Mouse (Mus musculus): ENCODE data around the gene Cdh13. TPM values are rescaled to one million over a fixed set of nuclear protein-coding genes. Genes with fewer than 3 reads are reported as not detected.
A peak's percentile ranks its signal among the peaks of the same experiment; 100 is the strongest.

Gene Cdh13
- polyA plus RNA-seq, 1 experiment from 2014 or later, result 24.3 TPM

DNA sequence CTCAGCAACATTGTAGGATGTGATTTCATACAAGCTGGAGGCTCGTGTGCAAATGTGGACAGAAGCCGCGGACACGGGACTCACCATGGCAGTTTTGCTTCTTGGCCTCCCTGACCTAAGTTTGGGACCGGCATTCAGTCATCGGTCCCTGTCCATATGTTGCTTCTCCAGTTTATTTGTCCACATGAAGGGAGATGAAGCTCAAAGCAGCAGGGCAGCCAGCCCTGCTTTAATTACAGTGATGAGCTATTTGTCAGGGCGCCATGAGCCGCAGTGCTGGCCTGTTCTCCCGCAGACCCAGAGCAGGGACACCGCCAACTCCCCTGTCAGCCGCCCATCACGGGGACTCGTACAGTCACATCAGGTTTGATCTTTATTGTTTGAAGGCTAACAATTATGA lies 502.1 kb downstream of the Cdh13 start:
- H3K36me3 ChIP-seq (ENCODE audit: control insufficient read depth, insufficient read depth, low read length), result no peaks in the 10 kb centered on the region
- H3K4me3 ChIP-seq (ENCODE audit: low read depth, low read length), result no peak overlapping the region
- ATAC-seq (ENCODE audit: low read depth) (no peak), DNase-seq (ENCODE audit: low spot score) (no peak)
- H3K4me2 ChIP-seq (ENCODE audit: low read depth, low read length), result no peak overlapping the region
- 89% methylated on average over 13 of the region's 13 CpGs for WGBS
- H3K9me3 ChIP-seq (ENCODE audit: control insufficient read depth, low read length), result no peaks in the 10 kb centered on the region
- H3K9ac ChIP-seq (ENCODE audit: low read depth, low read length), result no peak overlapping the region
- H3K27ac ChIP-seq (replicated peaks; ENCODE audit: low read depth, low read length), result no peak overlapping the region
- H3K27me3 ChIP-seq (replicated peaks; ENCODE audit: control insufficient read depth, insufficient read depth, low read length), result no peaks in the 10 kb centered on the region
- no peaks in the 10 kb centered on the region for H3K4me1 ChIP-seq (ENCODE audit: control insufficient read depth, insufficient read depth, low read length)

- Histone ChIP-seq H3K9me3 (ENCODE audit: control insufficient read depth, low read length) (no peaks in the 10 kb centered on the region), H3K27ac (replicated peaks; ENCODE audit: low read depth, low read length) (no peak overlapping the region), H3K36me3 (ENCODE audit: control insufficient read depth, insufficient read depth, low read length) (no peaks in the 10 kb centered on the region), H3K4me2 (ENCODE audit: low read depth, low read length) (no peak overlapping the region), H3K9ac (ENCODE audit: low read depth, low read length) (no peak overlapping the region), H3K4me1 (ENCODE audit: control insufficient read depth, insufficient read depth, low read length) (no peaks in the 10 kb centered on the region), H3K27me3 (replicated peaks; ENCODE audit: control insufficient read depth, insufficient read depth, low read length) (no peaks in the 10 kb centered on the region), H3K4me3 (ENCODE audit: low read depth, low read length) (no peak overlapping the region)
- WGBS, result 71% methylated on average over 7 of the region's 7 CpGs
- DNase-seq (ENCODE audit: low spot score), result peak; percentile 8
- ATAC-seq (ENCODE audit: low read depth), result no peak
Observed at GRCm38 (mm10) chr8:118789649-118790048, 506.1 kb downstream of the Cdh13 start.

GRCm38 (mm10) chr8:118794886-118795285 lies 511.4 kb downstream of the Cdh13 start:
- no peak for ATAC-seq (ENCODE audit: low read depth)
- WGBS, result 83% methylated on average over 9 of the region's 9 CpGs
- H3K4me1 ChIP-seq (ENCODE audit: control insufficient read depth, insufficient read depth, low read length), result no peaks in the 10 kb centered on the region
- H3K4me2 ChIP-seq (ENCODE audit: low read depth, low read length), result no peak overlapping the region
- H3K27ac ChIP-seq (replicated peaks; ENCODE audit: low read depth, low read length), result no peak overlapping the region
- H3K27me3 ChIP-seq (replicated peaks; ENCODE audit: control insufficient read depth, insufficient read depth, low read length), result no peaks in the 10 kb centered on the region
- H3K36me3 ChIP-seq (ENCODE audit: control insufficient read depth, insufficient read depth, low read length), result no peaks in the 10 kb centered on the region
- no peak overlapping the region for H3K9ac ChIP-seq (ENCODE audit: low read depth, low read length)
- no peaks in the 10 kb centered on the region for H3K9me3 ChIP-seq (ENCODE audit: control insufficient read depth, low read length)
- no peak for DNase-seq (ENCODE audit: low spot score)
- no peak overlapping the region for H3K4me3 ChIP-seq (ENCODE audit: low read depth, low read length)

DNA sequence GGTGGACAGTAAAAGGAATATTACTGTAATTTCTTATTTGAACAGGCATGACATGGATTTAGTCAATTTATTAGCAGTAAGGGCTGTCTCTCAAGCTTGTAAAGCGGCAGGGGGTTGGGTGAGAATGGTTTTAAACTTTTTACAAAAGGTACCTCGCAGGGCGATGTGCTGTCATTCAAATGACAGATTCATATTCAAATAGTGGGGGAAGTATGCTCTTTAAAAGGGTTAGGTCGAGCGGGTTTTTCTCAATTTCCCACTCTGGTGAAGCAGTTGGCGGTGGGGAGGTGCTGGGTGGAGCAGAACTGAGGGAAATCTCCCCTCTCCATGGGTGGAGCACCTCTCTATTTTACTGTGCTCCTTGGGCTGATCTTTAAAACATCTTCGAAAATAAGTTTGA lies 513.0 kb downstream of the Cdh13 start:
- Histone ChIP-seq H3K4me3 (ENCODE audit: low read depth, low read length) (no peak overlapping the region), H3K9ac (ENCODE audit: low read depth, low read length) (no peak overlapping the region), H3K4me1 (ENCODE audit: control insufficient read depth, insufficient read depth, low read length) (no peaks in the 10 kb centered on the region), H3K27me3 (replicated peaks; ENCODE audit: control insufficient read depth, insufficient read depth, low read length) (no peaks in the 10 kb centered on the region), H3K27ac (replicated peaks; ENCODE audit: low read depth, low read length) (no peak overlapping the region), H3K36me3 (ENCODE audit: control insufficient read depth, insufficient read depth, low read length) (no peaks in the 10 kb centered on the region), H3K4me2 (ENCODE audit: low read depth, low read length) (no peak overlapping the region), H3K9me3 (ENCODE audit: control insufficient read depth, low read length) (peaks cover 7% of the 10 kb centered on the region; the same call in 1 of the 2 replicates)
- WGBS, result 61% methylated on average over 7 of the region's 7 CpGs
- DNase-seq (ENCODE audit: low spot score) (no peak), ATAC-seq (ENCODE audit: low read depth) (no peak)

DNA sequence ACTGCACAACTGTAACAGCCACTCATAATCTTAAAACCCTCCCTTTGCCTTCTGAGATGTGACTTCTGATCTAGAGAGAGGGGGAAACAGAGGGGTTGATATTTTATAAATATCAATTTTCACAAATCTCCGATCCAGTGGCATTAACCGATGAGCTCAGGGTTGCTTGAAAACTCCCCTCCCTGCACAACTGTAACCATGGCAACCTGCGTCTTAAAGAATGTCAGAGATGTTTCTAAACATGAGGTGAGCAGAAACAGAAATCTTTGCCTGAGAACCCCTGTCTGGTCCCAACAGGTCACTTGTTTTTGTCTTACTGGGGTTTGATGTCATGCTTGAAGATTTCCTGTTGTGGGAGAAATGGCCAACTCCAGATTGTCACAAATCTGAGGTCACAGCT lies 513.6 kb downstream of the Cdh13 start:
- Histone ChIP-seq H3K27me3 (replicated peaks; ENCODE audit: control insufficient read depth, insufficient read depth, low read length) (no peaks in the 10 kb centered on the region), H3K4me3 (ENCODE audit: low read depth, low read length) (no peak overlapping the region), H3K36me3 (ENCODE audit: control insufficient read depth, insufficient read depth, low read length) (no peaks in the 10 kb centered on the region), H3K9me3 (ENCODE audit: control insufficient read depth, low read length) (peaks cover 7% of the 10 kb centered on the region; the same call in 1 of the 2 replicates), H3K4me2 (ENCODE audit: low read depth, low read length) (no peak overlapping the region), H3K27ac (replicated peaks; ENCODE audit: low read depth, low read length) (no peak overlapping the region), H3K9ac (ENCODE audit: low read depth, low read length) (no peak overlapping the region), H3K4me1 (ENCODE audit: control insufficient read depth, insufficient read depth, low read length) (no peaks in the 10 kb centered on the region)
- ATAC-seq (ENCODE audit: low read depth) (no peak), DNase-seq (ENCODE audit: low spot score) (no peak)
- WGBS, result 65% methylated on average over 3 of the region's 3 CpGs

DNA sequence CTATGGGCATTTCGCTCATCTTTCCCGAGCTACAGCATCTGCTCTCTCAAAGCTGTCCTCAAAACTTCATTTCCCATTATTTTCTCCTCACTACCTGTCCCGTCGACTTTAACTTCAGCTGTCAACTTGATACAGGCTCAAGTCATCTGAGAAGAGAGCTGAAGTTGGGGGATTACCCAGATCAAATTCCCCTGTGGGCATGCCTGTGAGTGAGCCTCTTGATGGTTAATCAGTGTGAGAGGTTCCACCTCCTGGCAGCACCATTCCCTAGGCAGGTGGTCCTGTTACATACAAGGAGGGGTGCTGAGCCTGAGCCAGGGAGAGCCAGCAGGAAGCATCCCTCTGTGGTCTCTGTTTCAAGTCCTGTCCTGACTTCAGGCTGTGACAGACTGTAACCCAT lies 519.6 kb downstream of the Cdh13 start:
- no peak for ATAC-seq (ENCODE audit: low read depth)
- WGBS, result 68% methylated on average over 4 of the region's 4 CpGs
- H3K27ac ChIP-seq (replicated peaks; ENCODE audit: low read depth, low read length), result no peak overlapping the region

GRCm38 (mm10) chr8:118809660-118810059 lies 526.1 kb downstream of the Cdh13 start:
- H3K27ac ChIP-seq (replicated peaks; ENCODE audit: low read depth, low read length), result no peak overlapping the region
- H3K36me3 ChIP-seq (ENCODE audit: control insufficient read depth, insufficient read depth, low read length), result no peaks in the 10 kb centered on the region
- no peak overlapping the region for H3K4me2 ChIP-seq (ENCODE audit: low read depth, low read length)
- H3K9ac ChIP-seq (ENCODE audit: low read depth, low read length), result no peak overlapping the region
- H3K27me3 ChIP-seq (replicated peaks; ENCODE audit: control insufficient read depth, insufficient read depth, low read length), result no peaks in the 10 kb centered on the region
- no peaks in the 10 kb centered on the region for H3K4me1 ChIP-seq (ENCODE audit: control insufficient read depth, insufficient read depth, low read length)
- ATAC-seq (ENCODE audit: low read depth) (no peak), DNase-seq (ENCODE audit: low spot score) (no peak)
- WGBS, result 73% methylated on average over 6 of the region's 6 CpGs
- no peak overlapping the region for H3K4me3 ChIP-seq (ENCODE audit: low read depth, low read length)
- no peaks in the 10 kb centered on the region for H3K9me3 ChIP-seq (ENCODE audit: control insufficient read depth, low read length)

More for the DNA sequence above, 519.6 kb downstream of the Cdh13 start:
- Histone ChIP-seq H3K36me3 (ENCODE audit: control insufficient read depth, insufficient read depth, low read length) (no peaks in the 10 kb centered on the region), H3K4me1 (ENCODE audit: control insufficient read depth, insufficient read depth, low read length) (no peaks in the 10 kb centered on the region), H3K27me3 (replicated peaks; ENCODE audit: control insufficient read depth, insufficient read depth, low read length) (no peaks in the 10 kb centered on the region), H3K4me3 (ENCODE audit: low read depth, low read length) (no peak overlapping the region), H3K9ac (ENCODE audit: low read depth, low read length) (no peak overlapping the region), H3K4me2 (ENCODE audit: low read depth, low read length) (no peak overlapping the region), H3K9me3 (ENCODE audit: control insufficient read depth, low read length) (peaks cover 13% of the 10 kb centered on the region; the same call in 1 of the 2 replicates)
- peak; percentile 24 for DNase-seq (ENCODE audit: low spot score)

- no peaks in the 10 kb centered on the region for H3K9me3 ChIP-seq (ENCODE audit: control insufficient read depth, low read length)
- H3K27ac ChIP-seq (replicated peaks; ENCODE audit: low read depth, low read length), result no peak overlapping the region
- no peaks in the 10 kb centered on the region for H3K4me1 ChIP-seq (ENCODE audit: control insufficient read depth, insufficient read depth, low read length)
- H3K9ac ChIP-seq (ENCODE audit: low read depth, low read length), result no peak overlapping the region
- ATAC-seq (ENCODE audit: low read depth), result no peak
- H3K27me3 ChIP-seq (replicated peaks; ENCODE audit: control insufficient read depth, insufficient read depth, low read length), result no peaks in the 10 kb centered on the region
- no peak overlapping the region for H3K4me3 ChIP-seq (ENCODE audit: low read depth, low read length)
- DNase-seq (ENCODE audit: low spot score), result no peak
- no peak overlapping the region for H3K4me2 ChIP-seq (ENCODE audit: low read depth, low read length)
- no peaks in the 10 kb centered on the region for H3K36me3 ChIP-seq (ENCODE audit: control insufficient read depth, insufficient read depth, low read length)
- WGBS, result 56% methylated on average over 10 of the region's 10 CpGs
Observed at GRCm38 (mm10) chr8:118815055-118815454, 531.5 kb downstream of the Cdh13 start.

GRCm38 (mm10) chr8:118826761-118827160 lies 543.2 kb downstream of the Cdh13 start:
- H3K9ac ChIP-seq (ENCODE audit: low read depth, low read length), result no peak overlapping the region
- WGBS, result 76% methylated on average over 4 of the region's 4 CpGs
- no peak for ATAC-seq (ENCODE audit: low read depth)

More at GRCm38 (mm10) chr8:118826761-118827160, 543.2 kb downstream of the Cdh13 start:
- Histone ChIP-seq H3K36me3 (ENCODE audit: control insufficient read depth, insufficient read depth, low read length) (no peaks in the 10 kb centered on the region), H3K4me3 (ENCODE audit: low read depth, low read length) (no peak overlapping the region), H3K27ac (replicated peaks; ENCODE audit: low read depth, low read length) (no peak overlapping the region), H3K4me2 (ENCODE audit: low read depth, low read length) (no peak overlapping the region), H3K27me3 (replicated peaks; ENCODE audit: control insufficient read depth, insufficient read depth, low read length) (no peaks in the 10 kb centered on the region), H3K4me1 (ENCODE audit: control insufficient read depth, insufficient read depth, low read length) (peaks cover 7% of the 10 kb centered on the region; the same call in 1 of the 2 replicates), H3K9me3 (ENCODE audit: control insufficient read depth, low read length) (no peaks in the 10 kb centered on the region)
- no peak for DNase-seq (ENCODE audit: low spot score)
